Mouse (Mus musculus): ENCODE results near the gene Gnao1. TPM values are rescaled to one million over a fixed set of nuclear protein-coding genes. Genes with fewer than 3 reads are reported as not detected.

Gnao1 gene
- total RNA-seq, 1 experiment: 1.1 TPM

- Histone ChIP-seq H3K36me3 (ENCODE audit: control insufficient read depth, insufficient read depth, low read length, poor library complexity, severe bottlenecking) (no peaks in the 10 kb centered on the region), H3K27ac (ENCODE audit: insufficient read depth, low read depth, low read length, poor library complexity, severe bottlenecking) (no peak overlapping the region)
These were observed 140.4 kb downstream of the Gnao1 start for GRCm38 (mm10) chr8:93950133-93950532.

GRCm38 (mm10) chr8:93952511-93952910 is 142.7 kb downstream of the Gnao1 start:
- Histone ChIP-seq H3K9me3 (ENCODE audit: control insufficient read depth, insufficient read depth, low read depth, low read length) (no peaks in the 10 kb centered on the region), H3K27ac (ENCODE audit: insufficient read depth, low read depth, low read length, poor library complexity, severe bottlenecking) (no peak overlapping the region), H3K4me3 (ENCODE audit: insufficient read depth in 1 of 2, low read depth in 1 of 2, low read length in 2 of 2, poor library complexity in 1 of 2, severe bottlenecking in 1 of 2) (0 out of 4 replicates have a peak overlapping the region, but pooled peaks of 1 of the 2 experiments have one; percentile 14), H3K4me1 (ENCODE audit: control insufficient read depth in 2 of 2, insufficient read depth in 2 of 2, low read length in 2 of 2, poor library complexity in 1 of 2) (no peaks in the 10 kb centered on the region), H3K36me3 (ENCODE audit: control insufficient read depth, insufficient read depth, low read length, poor library complexity, severe bottlenecking) (no peaks in the 10 kb centered on the region), H3K9ac (ENCODE audit: insufficient read depth, low read depth, low read length, poor library complexity, severe bottlenecking) (no peak overlapping the region)
- peak; percentile 15 for DNase-seq (ENCODE audit: low read depth, low spot score)
- in situ Hi-C loops (cut with MboI; ENCODE audit: low sequenced_read_pairs in 2 of 2, unreplicated experiment in 2 of 2): no loop called here
- no peak for TF ChIP-seq ZNF384 (IDR thresholded peaks at IDR 0.05; ENCODE audit: low read depth, low read length)
- no peak for TF ChIP-seq MAFK (IDR thresholded peaks at IDR 0.05; ENCODE audit: insufficient read depth, low read depth, low read length)
- TF ChIP-seq CHD2 (IDR thresholded peaks at IDR 0.05; ENCODE audit: low read depth, low read length): no peak
- TF ChIP-seq HCFC1 (IDR thresholded peaks at IDR 0.05; ENCODE audit: borderline replicate concordance, insufficient read depth, low read length): no peak
- no peak for TF ChIP-seq ZC3H11A (IDR thresholded peaks at IDR 0.05; ENCODE audit: borderline replicate concordance, low read depth, low read length)

More at GRCm38 (mm10) chr8:93950133-93950532, 140.4 kb downstream of the Gnao1 start:
- Histone ChIP-seq H3K4me1 (ENCODE audit: control insufficient read depth in 2 of 2, insufficient read depth in 2 of 2, low read length in 2 of 2, poor library complexity in 1 of 2) (no peaks in the 10 kb centered on the region), H3K9me3 (ENCODE audit: control insufficient read depth, insufficient read depth, low read depth, low read length) (no peaks in the 10 kb centered on the region), H3K4me3 (ENCODE audit: insufficient read depth in 1 of 2, low read depth in 1 of 2, low read length in 2 of 2, poor library complexity in 1 of 2, severe bottlenecking in 1 of 2) (no peak overlapping the region), H3K9ac (ENCODE audit: insufficient read depth, low read depth, low read length, poor library complexity, severe bottlenecking) (no peak overlapping the region)
- no peak for DNase-seq (ENCODE audit: low read depth, low spot score)
- in situ Hi-C loops (cut with MboI; ENCODE audit: low sequenced_read_pairs in 2 of 2, unreplicated experiment in 2 of 2): no loop called here
- TF ChIP-seq HCFC1 (IDR thresholded peaks at IDR 0.05; ENCODE audit: borderline replicate concordance, insufficient read depth, low read length) (no peak), MAFK (IDR thresholded peaks at IDR 0.05; ENCODE audit: insufficient read depth, low read depth, low read length) (no peak), ZNF384 (IDR thresholded peaks at IDR 0.05; ENCODE audit: low read depth, low read length) (no peak), ZC3H11A (IDR thresholded peaks at IDR 0.05; ENCODE audit: borderline replicate concordance, low read depth, low read length) (no peak), CHD2 (IDR thresholded peaks at IDR 0.05; ENCODE audit: low read depth, low read length) (no peak)

GRCm38 (mm10) chr8:93958402-93958801 is 148.6 kb downstream of the Gnao1 start:
- in situ Hi-C loops (cut with MboI; ENCODE audit: low sequenced_read_pairs in 2 of 2, unreplicated experiment in 2 of 2): no loop called here
- no peak for DNase-seq (ENCODE audit: low read depth, low spot score)
- H3K9ac ChIP-seq (ENCODE audit: insufficient read depth, low read depth, low read length, poor library complexity, severe bottlenecking): no peak overlapping the region
- H3K36me3 ChIP-seq (ENCODE audit: control insufficient read depth, insufficient read depth, low read length, poor library complexity, severe bottlenecking): no peaks in the 10 kb centered on the region
- no peaks in the 10 kb centered on the region for H3K9me3 ChIP-seq (ENCODE audit: control insufficient read depth, insufficient read depth, low read depth, low read length)
- H3K4me1 ChIP-seq (ENCODE audit: control insufficient read depth in 2 of 2, insufficient read depth in 2 of 2, low read length in 2 of 2, poor library complexity in 1 of 2): no peaks in the 10 kb centered on the region
- TF ChIP-seq CHD2 (IDR thresholded peaks at IDR 0.05; ENCODE audit: low read depth, low read length) (no peak), ZC3H11A (IDR thresholded peaks at IDR 0.05; ENCODE audit: borderline replicate concordance, low read depth, low read length) (no peak), MAFK (IDR thresholded peaks at IDR 0.05; ENCODE audit: insufficient read depth, low read depth, low read length) (no peak), ZNF384 (IDR thresholded peaks at IDR 0.05; ENCODE audit: low read depth, low read length) (no peak), HCFC1 (IDR thresholded peaks at IDR 0.05; ENCODE audit: borderline replicate concordance, insufficient read depth, low read length) (no peak)
- no peak overlapping the region for H3K27ac ChIP-seq (ENCODE audit: insufficient read depth, low read depth, low read length, poor library complexity, severe bottlenecking)
- no peak overlapping the region for H3K4me3 ChIP-seq (ENCODE audit: insufficient read depth in 1 of 2, low read depth in 1 of 2, low read length in 2 of 2, poor library complexity in 1 of 2, severe bottlenecking in 1 of 2)

GRCm38 (mm10) chr8:93960909-93961308 is 151.1 kb downstream of the Gnao1 start:
- in situ Hi-C loops (cut with MboI; ENCODE audit: low sequenced_read_pairs in 2 of 2, unreplicated experiment in 2 of 2): no loop called here
- H3K9ac ChIP-seq (ENCODE audit: insufficient read depth, low read depth, low read length, poor library complexity, severe bottlenecking): no peak overlapping the region
- no peak for DNase-seq (ENCODE audit: low read depth, low spot score)

More at GRCm38 (mm10) chr8:93960909-93961308, 151.1 kb downstream of the Gnao1 start:
- Histone ChIP-seq H3K36me3 (ENCODE audit: control insufficient read depth, insufficient read depth, low read length, poor library complexity, severe bottlenecking) (no peaks in the 10 kb centered on the region), H3K4me1 (ENCODE audit: control insufficient read depth in 2 of 2, insufficient read depth in 2 of 2, low read length in 2 of 2, poor library complexity in 1 of 2) (no peaks in the 10 kb centered on the region), H3K9me3 (ENCODE audit: control insufficient read depth, insufficient read depth, low read depth, low read length) (no peaks in the 10 kb centered on the region), H3K27ac (ENCODE audit: insufficient read depth, low read depth, low read length, poor library complexity, severe bottlenecking) (no peak overlapping the region), H3K4me3 (ENCODE audit: insufficient read depth in 1 of 2, low read depth in 1 of 2, low read length in 2 of 2, poor library complexity in 1 of 2, severe bottlenecking in 1 of 2) (no peak overlapping the region)
- TF ChIP-seq HCFC1 (IDR thresholded peaks at IDR 0.05; ENCODE audit: borderline replicate concordance, insufficient read depth, low read length): no peak
- TF ChIP-seq ZC3H11A (IDR thresholded peaks at IDR 0.05; ENCODE audit: borderline replicate concordance, low read depth, low read length): no peak
- no peak for TF ChIP-seq CHD2 (IDR thresholded peaks at IDR 0.05; ENCODE audit: low read depth, low read length)
- no peak for TF ChIP-seq ZNF384 (IDR thresholded peaks at IDR 0.05; ENCODE audit: low read depth, low read length)
- TF ChIP-seq MAFK (IDR thresholded peaks at IDR 0.05; ENCODE audit: insufficient read depth, low read depth, low read length): no peak

Measured in ES-E14 (cell line).